Mouse (Mus musculus) neural tube, embryonic 11.5 days (tissue): Measurements from ENCODE around the gene Popdc3. TPM values are rescaled to one million over a fixed set of nuclear protein-coding genes. Genes with fewer than 3 reads are reported as not detected.

Experiments
- ATAC-seq: fragments of 200-750 bp; cut with Nextera tagmentation; 2 replicates; pipeline ENCODE4 v1.8.0; 2017; ENCODE audit warnings: moderate number of reproducible peaks, mild to moderate bottlenecking, moderate TSS enrichment, moderate library complexity; ENCODE audit not compliant: insufficient read depth, low FRiP score, low TSS enrichment
- DNase-seq: peaks from one replicate; pipeline ENCODE4 v3.0.0-alpha.2; 2015; ENCODE audit warnings: low spot score
- H3K27ac ChIP-seq: fragments of 300-500 bp; sonication (generic); 2 replicates; pipeline ENCODE4 v1.5.1; 2014; ENCODE audit warnings: low read depth, mild to moderate bottlenecking, low read length
- H3K27me3 ChIP-seq: fragments of 300-500 bp; sonication (generic); 2 replicates; pipeline ENCODE4 v1.6.1; 2014; ENCODE audit warnings: mild to moderate bottlenecking, low read length, mixed read lengths; ENCODE audit not compliant: control insufficient read depth, insufficient read depth
- H3K36me3 ChIP-seq: fragments of 300-500 bp; sonication (generic); 2 replicates; pipeline ENCODE4 v1.6.1; 2014; ENCODE audit warnings: mild to moderate bottlenecking, low read length, moderate library complexity, mixed read lengths; ENCODE audit not compliant: control insufficient read depth, insufficient read depth
- H3K4me1 ChIP-seq: fragments of 300-500 bp; sonication (generic); 2 replicates; pipeline ENCODE4 v1.6.1; 2014; ENCODE audit warnings: low read length, mixed read lengths; ENCODE audit not compliant: control insufficient read depth, insufficient read depth
- H3K4me2 ChIP-seq: fragments of 300-500 bp; sonication (generic); 2 replicates; pipeline ENCODE4 v1.6.1; 2014; ENCODE audit warnings: low read depth, mild to moderate bottlenecking, moderate library complexity
- H3K4me3 ChIP-seq: fragments of 300-500 bp; sonication (generic); 2 replicates; pipeline ENCODE4 v1.5.1; 2014; ENCODE audit warnings: low read depth, low read length
- H3K9ac ChIP-seq: fragments of 300-500 bp; sonication (generic); 2 replicates; pipeline ENCODE4 v1.6.1; 2014; ENCODE audit warnings: mild to moderate bottlenecking, low read length
- H3K9me3 ChIP-seq: fragments of 300-500 bp; sonication (generic); 2 replicates; pipeline ENCODE4 v1.6.1; 2016; ENCODE audit warnings: low read length; ENCODE audit not compliant: control insufficient read depth
- WGBS: fragments of 180-500 bp; shearing (Covaris S2); extraction: QIAGEN DNeasy Blood & Tissue Kit; methylation state at CpG from one replicate; pipeline ENCODE4 v1.1.7; 2014; 5-methylcytosine and 5-hydroxymethylcytosine counted together
- polyA plus RNA-seq: library from polyadenylated mRNA; unstranded; fragments of >200 nt; fragmentation: Nextera tagmentation; extraction: Ambion mirVana; gene quantifications from 2 replicates; pipeline ENCODE4 v1.2.1, GENCODE M21; 2014

Gene Popdc3
- polyA plus RNA-seq, 1 experiment from 2014 or later = 1.1 TPM

DNA sequence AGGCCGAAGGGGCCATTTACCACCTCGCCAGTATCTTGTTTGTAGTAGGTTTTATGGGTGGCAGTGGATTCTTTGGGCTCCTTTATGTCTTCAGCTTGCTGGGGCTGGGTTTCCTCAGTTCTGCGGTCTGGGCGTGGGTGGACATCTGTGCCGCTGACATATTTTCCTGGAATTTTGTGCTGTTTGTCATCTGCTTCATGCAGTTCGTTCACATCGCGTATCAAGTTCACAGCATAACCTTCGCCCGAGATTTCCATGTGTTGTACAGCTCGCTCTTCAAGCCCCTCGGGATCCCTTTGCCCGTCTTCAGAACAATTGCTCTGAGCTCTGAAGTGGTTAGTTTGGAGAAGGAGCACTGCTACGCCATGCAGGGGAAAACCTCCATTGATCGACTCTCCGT is 137.0 kb downstream of the Popdc3 start:
- Histone ChIP-seq H3K27ac (no peak overlapping the region), H3K4me1 (no peaks in the 10 kb centered on the region), H3K9me3 (no peaks in the 10 kb centered on the region; the same call in 1 of the 2 replicates), H3K27me3 (no peaks in the 10 kb centered on the region), H3K36me3 (no peaks in the 10 kb centered on the region), H3K4me2 (no peak overlapping the region), H3K4me3 (no peak overlapping the region), H3K9ac (no peak overlapping the region)
- ATAC-seq (no peak), DNase-seq (no peak)
- 94% methylated on average over 16 of the region's 16 CpGs for WGBS

DNA sequence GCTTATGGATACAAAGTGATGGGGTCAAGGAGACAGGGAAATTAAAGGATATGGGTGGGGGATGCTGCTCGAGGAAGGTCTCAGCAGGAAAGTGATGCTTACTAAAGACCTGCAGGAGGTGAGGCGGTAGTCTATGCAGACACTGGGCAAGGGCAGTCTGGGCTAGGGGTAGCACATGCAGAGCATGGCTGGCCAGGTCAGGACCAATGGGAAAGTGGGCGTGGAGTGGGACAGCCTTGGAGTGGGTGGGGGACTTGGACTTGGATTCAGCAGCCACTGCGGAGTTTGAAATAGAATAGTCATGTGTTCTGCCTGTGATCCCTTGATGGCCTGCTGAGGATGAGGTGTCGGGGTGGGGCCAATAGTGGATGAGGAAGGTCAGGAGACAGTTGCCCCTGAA is 141.0 kb downstream of the Popdc3 start:
- H3K4me1 ChIP-seq = no peaks in the 10 kb centered on the region; the same call in 1 of the 2 replicates
- ATAC-seq (no peak), DNase-seq (no peak)
- H3K9me3 ChIP-seq = no peaks in the 10 kb centered on the region; the same call in 1 of the 2 replicates
- no peak overlapping the region for H3K9ac ChIP-seq
- no peak overlapping the region for H3K4me3 ChIP-seq
- H3K27me3 ChIP-seq = no peaks in the 10 kb centered on the region
- H3K4me2 ChIP-seq = no peak overlapping the region
- H3K27ac ChIP-seq = no peak overlapping the region
- 83% methylated on average over 5 of the region's 5 CpGs for WGBS
- no peaks in the 10 kb centered on the region for H3K36me3 ChIP-seq

DNA sequence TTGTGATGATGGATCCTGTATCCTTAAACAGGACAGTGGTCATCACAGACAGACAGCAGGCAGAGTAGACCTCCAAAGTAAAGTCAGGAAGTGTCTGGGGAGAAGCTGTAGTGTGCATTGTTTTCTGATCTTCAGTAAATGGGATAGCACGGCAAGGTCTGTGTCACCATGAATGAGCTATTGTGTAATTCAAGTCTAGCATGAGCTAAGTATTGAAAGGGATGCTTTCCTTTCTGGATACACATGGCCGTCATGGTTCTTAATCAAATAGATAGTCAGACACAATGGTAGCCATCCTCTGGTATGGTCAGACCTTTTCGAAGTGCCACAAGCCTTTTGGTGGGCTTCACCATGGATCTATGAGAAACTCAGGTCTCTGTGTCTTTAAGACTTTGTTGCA is 142.4 kb downstream of the Popdc3 start:
- ATAC-seq (no peak), DNase-seq (no peak)
- Histone ChIP-seq H3K4me1 (no peaks in the 10 kb centered on the region; the same call in 1 of the 2 replicates), H3K4me3 (no peak overlapping the region), H3K9me3 (no peaks in the 10 kb centered on the region; the same call in 1 of the 2 replicates), H3K27me3 (no peaks in the 10 kb centered on the region), H3K9ac (no peak overlapping the region), H3K4me2 (no peak overlapping the region), H3K27ac (no peak overlapping the region), H3K36me3 (no peaks in the 10 kb centered on the region)
- WGBS = 44% methylated on average over 3 of the region's 3 CpGs

DNA sequence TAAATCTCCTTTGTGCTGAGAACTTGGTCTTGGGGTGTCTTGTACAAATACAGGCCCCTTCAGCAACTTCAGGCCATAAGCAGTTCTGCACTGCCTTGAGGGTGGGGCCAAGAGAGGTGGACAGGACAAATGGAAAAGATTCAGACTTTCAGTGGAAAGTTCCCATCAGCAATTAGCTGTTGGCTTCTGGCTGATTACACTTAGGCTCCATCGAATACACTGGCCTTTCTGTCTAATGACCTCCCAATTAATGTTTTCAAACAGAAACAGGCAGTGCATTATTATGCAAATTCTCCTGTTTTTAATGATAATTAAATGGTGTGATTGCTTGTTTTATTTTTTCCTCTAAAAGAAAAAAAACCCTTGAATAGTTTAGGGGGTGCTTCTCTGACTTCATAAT is 146.3 kb downstream of the Popdc3 start:
- H3K27ac ChIP-seq = no peak overlapping the region
- 52% methylated on average over 1 of the region's 1 CpGs for WGBS
- no peaks in the 10 kb centered on the region for H3K9me3 ChIP-seq

DNA sequence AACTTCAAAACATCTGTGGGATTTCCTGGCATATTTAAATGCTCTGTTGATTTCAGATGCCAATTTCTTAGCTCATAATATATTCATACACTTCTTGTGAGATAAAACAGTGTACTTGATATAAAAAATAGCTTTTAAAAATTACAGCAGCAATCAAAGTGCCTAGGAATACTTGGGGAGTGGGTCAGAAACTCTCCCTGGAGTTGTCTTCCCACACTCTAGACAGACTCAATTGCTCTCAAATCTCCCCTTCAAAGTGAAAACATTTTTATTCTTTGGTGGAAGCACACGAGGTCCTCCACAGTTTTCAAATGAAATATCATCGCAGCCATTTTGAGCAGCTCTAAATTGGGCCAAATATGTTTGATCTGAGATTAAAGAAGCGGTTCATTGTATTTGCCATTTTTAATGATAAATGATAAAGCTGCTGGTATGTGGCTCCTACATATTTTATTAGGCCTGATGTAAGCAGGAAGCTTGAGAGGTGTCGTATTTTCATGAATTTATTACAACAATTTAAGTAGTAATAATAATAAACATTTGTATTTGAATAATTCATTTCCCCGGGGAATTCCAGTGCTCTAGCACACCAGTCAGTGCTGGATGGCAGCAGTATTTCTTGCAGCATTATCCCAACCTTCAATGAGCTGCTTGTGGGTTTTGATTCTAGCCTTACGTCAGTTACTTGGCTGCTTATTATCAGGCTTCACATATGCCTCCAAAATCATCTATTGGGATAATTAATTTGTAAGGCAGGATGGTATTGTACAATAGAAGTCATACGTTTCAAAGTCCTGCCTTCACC is 150.5 kb downstream of the Popdc3 start:
- Histone ChIP-seq H3K4me1 (no peaks in the 10 kb centered on the region; the same call in 1 of the 2 replicates), H3K4me2 (no peak overlapping the region), H3K36me3 (no peaks in the 10 kb centered on the region), H3K27ac (no peak overlapping the region), H3K9me3 (no peaks in the 10 kb centered on the region), H3K27me3 (no peaks in the 10 kb centered on the region), H3K4me3 (no peak overlapping the region), H3K9ac (no peak overlapping the region)
- DNase-seq (no peak), ATAC-seq (no peak)
- 79% methylated on average over 7 of the region's 7 CpGs for WGBS

More for the DNA sequence above, 146.3 kb downstream of the Popdc3 start:
- Histone ChIP-seq H3K4me1 (no peaks in the 10 kb centered on the region; the same call in 1 of the 2 replicates), H3K36me3 (no peaks in the 10 kb centered on the region), H3K27me3 (no peaks in the 10 kb centered on the region), H3K4me3 (no peak overlapping the region), H3K9ac (no peak overlapping the region), H3K4me2 (no peak overlapping the region)
- DNase-seq = no peak
- ATAC-seq = no peak

DNA sequence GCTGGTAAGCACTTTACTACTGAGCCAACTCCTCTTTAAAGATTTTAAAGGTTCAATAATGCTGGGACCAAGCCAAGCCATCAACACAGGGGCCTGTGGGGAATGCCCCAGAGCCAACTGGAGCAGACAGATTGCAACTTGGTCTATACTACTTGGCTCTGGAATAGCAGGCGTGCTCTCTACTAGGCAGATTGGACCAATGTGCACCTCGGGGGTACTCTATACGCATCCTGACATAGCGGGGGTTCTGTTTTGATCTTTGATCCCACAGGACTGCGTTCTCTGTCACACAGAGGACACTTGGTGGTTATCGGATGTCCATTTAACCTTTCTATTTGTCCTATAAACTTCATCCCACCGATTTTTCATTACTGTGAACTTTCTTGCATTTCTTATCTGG is 157.0 kb downstream of the Popdc3 start:
- ATAC-seq (0 out of 2 replicates have a peak, but pooled peaks have one; percentile 21), DNase-seq (no peak)
- H3K9ac ChIP-seq = no peak overlapping the region; the same call in 1 of the 2 replicates
- H3K4me2 ChIP-seq = peak overlapping the region; percentile 92
- H3K4me3 ChIP-seq = peak overlapping the region; percentile 56; the same call in 1 of the 2 replicates
- no peaks in the 10 kb centered on the region for H3K36me3 ChIP-seq
- 25% methylated on average over 7 of the region's 7 CpGs for WGBS
- no peak overlapping the region for H3K27ac ChIP-seq
- H3K9me3 ChIP-seq = no peaks in the 10 kb centered on the region
- H3K27me3 ChIP-seq = peaks cover 2% of the 10 kb centered on the region; the same call in 1 of the 2 replicates
- H3K4me1 ChIP-seq = no peaks in the 10 kb centered on the region; the same call in 1 of the 2 replicates

DNA sequence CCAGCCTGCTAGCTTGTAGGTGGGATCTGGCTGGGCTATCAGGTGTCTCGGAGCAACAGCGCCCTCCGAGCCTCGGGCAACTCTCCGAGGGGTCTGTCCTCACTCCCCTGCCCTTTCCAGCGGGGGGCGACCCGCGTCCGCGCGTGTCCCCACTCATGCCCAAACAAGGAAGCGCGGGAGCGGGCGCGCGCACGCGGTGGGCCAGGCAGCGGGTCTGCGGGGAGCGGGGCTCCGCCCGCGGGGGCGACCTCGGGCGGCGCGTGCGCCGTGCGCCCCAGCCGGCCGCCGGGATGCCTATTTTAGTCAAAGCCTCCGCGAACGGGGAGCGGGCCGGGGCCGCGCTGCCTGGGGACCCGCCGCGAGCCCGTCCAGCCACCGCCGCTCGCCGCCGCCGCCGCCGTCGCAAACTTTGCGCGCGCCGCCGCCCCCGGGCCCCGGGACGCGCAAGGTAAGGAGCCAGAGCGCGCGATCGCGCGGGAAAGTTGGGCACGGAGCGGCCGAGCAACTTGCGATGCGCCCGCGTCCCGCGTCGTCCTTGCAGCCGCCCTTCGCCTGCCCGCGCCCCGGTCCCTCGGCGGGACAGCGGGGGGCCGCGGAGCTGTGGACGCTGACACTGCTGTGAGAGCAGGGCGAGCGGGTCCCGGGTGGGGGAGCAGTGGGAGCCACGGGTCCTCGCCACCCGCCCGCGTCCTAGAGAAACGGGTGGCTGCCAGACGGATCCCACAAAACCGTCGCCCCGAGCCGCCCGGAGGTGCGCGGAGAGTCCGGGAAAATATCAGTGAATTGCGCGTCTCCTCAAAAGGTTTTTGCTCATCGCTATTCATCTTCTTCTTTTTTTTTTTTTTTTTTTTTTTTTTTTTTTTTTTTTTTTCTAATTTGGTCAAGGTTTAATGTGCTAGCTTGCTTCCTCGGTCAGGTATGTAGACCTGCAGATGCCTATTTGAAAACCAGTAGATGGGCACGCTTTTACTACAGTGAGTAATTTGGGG is 157.8 kb downstream of the Popdc3 start, which contains the start of gene Bves:
Bves (plus strand) TSS at position 339 of the 989 bp plus-strand sequence.
- Histone ChIP-seq H3K9ac (peak within 1 kb of the TSS; percentile 69), H3K27ac (no peak within 1 kb of the TSS), H3K4me2 (peak within 1 kb of the TSS; percentile 92), H3K4me3 (peak within 1 kb of the TSS; percentile 56), H3K36me3 (no peaks in the 10 kb centered on the region), H3K4me1 (no peaks in the 10 kb centered on the region; the same call in 1 of the 2 replicates), H3K9me3 (no peaks in the 10 kb centered on the region), H3K27me3 (peaks cover 2% of the 10 kb centered on the region; the same call in 1 of the 2 replicates)
- peak; percentile 86 for ATAC-seq
- peak; percentile 77 for DNase-seq
- 1% methylated on average over 89 of the region's 116 CpGs for WGBS

DNA sequence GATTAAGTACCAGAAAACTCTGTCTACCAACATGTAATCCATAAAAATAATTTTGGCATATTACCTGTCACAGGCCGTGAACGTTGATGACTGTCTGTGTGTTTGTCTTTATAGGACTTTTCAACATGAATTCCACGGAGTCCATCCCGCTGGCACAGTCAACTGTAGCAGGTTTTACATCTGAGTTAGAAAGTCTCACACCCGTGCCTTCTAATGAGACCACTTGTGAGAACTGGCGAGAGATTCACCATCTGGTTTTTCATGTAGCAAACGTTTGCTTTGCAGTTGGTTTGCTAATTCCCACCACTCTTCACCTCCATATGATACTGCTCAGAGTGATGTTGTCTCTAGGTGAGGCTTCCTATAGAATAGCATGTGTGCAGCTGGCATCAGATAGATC is 161.2 kb downstream of the Popdc3 start:
- DNase-seq (no peak), ATAC-seq (no peak)
- Histone ChIP-seq H3K4me2 (no peak overlapping the region), H3K4me1 (no peaks in the 10 kb centered on the region; the same call in 1 of the 2 replicates), H3K9me3 (no peaks in the 10 kb centered on the region), H3K27me3 (peaks cover 2% of the 10 kb centered on the region; the same call in 1 of the 2 replicates), H3K9ac (no peak overlapping the region), H3K36me3 (peaks cover 2% of the 10 kb centered on the region; the same call in 1 of the 2 replicates), H3K27ac (no peak overlapping the region), H3K4me3 (no peak overlapping the region)
- 75% methylated on average over 7 of the region's 7 CpGs for WGBS
